Mouse (Mus musculus) liver, embryonic 14 days (tissue): ENCODE measurements around the gene Sertad1. TPM values are rescaled to one million over a fixed set of nuclear protein-coding genes. Genes with fewer than 3 reads are reported as not detected.

Experiments
- polyA plus RNA-seq: library from polyadenylated mRNA; depleted of rRNA; stranded (reverse); fragments of >200 nt; gene quantifications from 2 replicates; pipeline ENCODE4 v1.2.3, GENCODE M21; 2012; rRNA removed

Gene Sertad1
- polyA plus RNA-seq, result 8.9 and 10.4 TPM in 2 replicates

DNA sequence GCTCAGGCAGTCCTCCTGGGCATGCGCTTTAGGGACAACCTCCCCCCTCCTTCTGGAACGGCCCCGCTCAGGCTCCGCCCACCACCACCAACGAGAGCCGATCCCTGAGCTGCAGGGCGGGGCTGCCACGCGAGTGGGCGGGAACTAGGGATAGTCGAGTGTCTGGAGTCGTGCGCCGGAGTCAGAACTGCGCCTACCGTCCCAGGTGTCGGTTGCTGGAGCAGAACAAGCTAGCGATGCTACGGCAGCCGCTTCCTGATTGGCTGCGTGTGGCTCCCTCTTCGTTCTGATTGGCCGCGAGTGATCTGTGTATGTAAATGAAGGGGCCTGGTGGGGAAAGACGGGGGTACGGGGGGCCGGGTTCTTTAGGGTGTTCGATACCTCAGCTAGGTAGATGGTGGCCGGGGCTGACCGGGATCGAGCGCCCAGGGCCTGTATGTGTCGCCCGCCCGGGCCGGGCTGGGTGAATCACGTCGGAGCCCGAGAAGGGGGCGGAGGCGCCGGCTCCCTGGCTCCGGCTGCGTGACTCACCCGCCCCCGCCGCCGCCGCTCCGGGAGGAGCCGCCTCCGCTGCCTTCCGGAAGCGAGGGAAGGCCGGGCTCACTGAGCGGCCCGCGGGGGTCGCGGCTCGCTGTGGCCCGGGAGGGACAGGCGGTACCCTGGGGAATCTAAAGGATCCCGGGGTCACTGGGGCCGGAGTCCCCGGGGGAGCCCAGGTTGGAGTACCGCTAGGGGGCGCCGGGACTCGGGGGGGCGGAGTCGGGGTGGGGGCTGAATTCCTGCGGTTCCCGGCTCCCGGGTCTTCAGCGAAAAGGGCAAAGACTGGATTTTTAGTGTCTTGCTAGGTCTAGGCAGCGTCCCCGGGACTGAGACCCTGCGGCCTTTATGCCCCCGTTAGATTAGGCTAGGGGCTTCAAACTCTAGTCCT, at the start of gene Sertad1:
TSS of gene Sertad1 (plus strand) at position 141 of the 928 bp plus-strand sequence.

GRCm38 (mm10) chr7:27447419-27448286, 39.1 kb upstream of the Sertad1 start, which contains the start of the genes Sptbn4 and Blvrb:
TSS of gene Sptbn4 (minus strand) at chr7:27447686.
TSS of gene Blvrb (plus strand) at chr7:27447978.

DNA sequence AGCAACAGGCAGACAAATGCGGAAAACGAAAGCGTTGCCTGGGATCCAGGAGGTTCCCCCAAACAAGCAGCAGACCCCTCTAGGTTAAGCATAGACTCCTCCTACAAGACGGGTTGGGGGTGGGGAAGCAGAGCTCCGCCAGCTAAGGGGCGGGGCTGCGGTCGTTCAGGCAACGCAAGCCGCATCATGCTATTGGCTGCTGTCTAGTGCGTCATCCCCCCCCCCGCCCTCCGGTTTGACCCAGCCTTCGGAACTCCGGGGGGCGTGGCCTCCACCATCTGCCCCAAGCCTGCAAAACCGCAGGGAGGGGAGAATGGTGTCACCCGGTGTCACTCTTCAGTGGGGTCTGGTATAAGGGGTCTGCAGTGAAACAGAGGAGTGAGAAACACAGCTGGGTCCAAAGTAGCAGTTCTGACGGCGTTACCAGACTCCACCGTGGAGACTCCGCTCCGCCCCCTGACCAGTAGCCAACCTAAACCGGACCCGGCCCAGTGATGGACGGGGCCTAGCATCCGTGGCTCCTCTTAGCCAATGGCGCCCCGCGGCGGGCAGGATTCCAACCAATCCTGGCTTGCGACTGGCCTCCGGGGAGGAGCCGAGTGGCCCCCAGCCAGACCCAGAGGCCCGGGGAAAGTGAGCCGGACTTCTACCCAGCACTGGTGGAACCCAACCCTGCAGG, 13.4 kb upstream of the Sertad1 start, which contains the start of gene Sertad3:
TSS of gene Sertad3 (plus strand) at position 613 of the 679 bp plus-strand sequence.

DNA sequence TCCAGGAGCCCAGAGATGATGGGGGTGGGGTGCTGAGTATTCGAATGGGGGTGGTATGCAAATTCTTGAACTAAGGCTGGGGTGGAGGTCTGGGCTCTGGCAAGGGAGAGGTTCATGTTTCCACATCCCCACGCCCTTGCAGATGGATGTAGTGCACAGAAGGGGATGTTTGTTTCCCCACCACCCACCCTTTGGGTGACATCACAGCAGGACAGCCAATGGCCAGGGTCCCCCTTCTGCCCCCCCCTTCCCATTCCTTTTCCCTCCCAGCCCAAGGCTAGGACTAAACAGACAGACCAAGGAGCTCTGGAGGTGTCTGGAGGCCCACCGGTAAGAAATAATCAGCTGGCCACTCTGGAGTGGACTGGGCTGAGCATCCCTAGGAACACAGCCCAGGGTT, 12.3 kb downstream of the Sertad1 start, which contains the start of gene Prx:
TSS of gene Prx (plus strand) at position 289 of the 400 bp plus-strand sequence.

DNA sequence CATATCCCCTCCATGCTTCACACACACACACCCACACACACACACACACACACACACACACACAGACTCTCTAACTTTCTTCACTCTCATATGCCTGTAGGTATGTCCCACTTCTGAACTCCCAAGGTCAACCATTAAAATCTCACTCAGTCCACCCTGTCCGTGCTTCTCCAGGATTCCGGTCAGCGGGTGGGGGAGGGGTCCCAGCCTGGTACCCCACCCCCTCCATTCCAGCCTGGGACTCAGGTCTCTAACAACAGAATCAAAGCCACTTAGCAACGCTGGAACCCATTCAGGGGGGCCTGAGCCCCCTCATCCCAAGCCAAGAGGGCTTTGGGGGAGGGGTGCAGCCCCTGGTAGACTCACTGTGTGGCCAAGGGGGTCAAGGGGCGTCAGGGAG, 36.3 kb downstream of the Sertad1 start, which contains the start of gene Hipk4:
TSS of gene Hipk4 (plus strand) at position 301 of the 400 bp plus-strand sequence.

Other genes with a start within 250 kb of the Sertad1 start
- 1.4 and 2.1 TPM in 2 replicates for gene Numbl, start 228.5 kb upstream of the Sertad1 start, polyA plus RNA-seq
- gene Ltbp4, start 149.2 kb upstream of the Sertad1 start, polyA plus RNA-seq, result 4.1 and 4.5 TPM in 2 replicates
- 16.5 and 19.7 TPM in 2 replicates for gene Shkbp1, start 130.9 kb upstream of the Sertad1 start, polyA plus RNA-seq
- gene Gm20479, start 129.5 kb upstream of the Sertad1 start, polyA plus RNA-seq, result 0.16 TPM in 1 of 2 replicates, not detected in the other
- 0.06 and 0.07 TPM in 2 replicates for gene Sptbn4, start 39.2 kb upstream of the Sertad1 start, polyA plus RNA-seq
- 646 and 662 TPM in 2 replicates for gene Blvrb, start 38.9 kb upstream of the Sertad1 start, polyA plus RNA-seq
- gene Sertad3, start 13.1 kb upstream of the Sertad1 start, polyA plus RNA-seq, result 21.9 and 25.8 TPM in 2 replicates
- 0.66 and 0.74 TPM in 2 replicates for gene Prx, start 12.4 kb downstream of the Sertad1 start, polyA plus RNA-seq
- 0.43 and 0.51 TPM in 2 replicates for gene Hipk4, start 36.4 kb downstream of the Sertad1 start, polyA plus RNA-seq
- gene Pld3, start 66.3 kb downstream of the Sertad1 start, polyA plus RNA-seq, result 40.9 and 46.4 TPM in 2 replicates
- 11.7 and 13.6 TPM in 2 replicates for gene 2310022A10Rik, start 66.3 kb downstream of the Sertad1 start, polyA plus RNA-seq
- gene Akt2, start 104.6 kb downstream of the Sertad1 start, polyA plus RNA-seq, result 20.9 and 24.0 TPM in 2 replicates
- 0.01 TPM in 1 of 2 replicates, not detected in the other for gene Ttc9b, start 167.0 kb downstream of the Sertad1 start, polyA plus RNA-seq
- 3.2 TPM in 2 replicates for gene Map3k10, start 187.7 kb downstream of the Sertad1 start, polyA plus RNA-seq
- 0.18 and 0.48 TPM in 2 replicates for gene Zfp607b, start 202.4 kb downstream of the Sertad1 start, polyA plus RNA-seq
- gene Zfp60, start 244.5 kb downstream of the Sertad1 start, polyA plus RNA-seq, result 1.5 and 1.8 TPM in 2 replicates